Mouse (Mus musculus): ENCODE data around the gene Meis1.
A peak's percentile ranks its signal among the peaks of the same experiment; 100 is the strongest.

Gene Meis1

DNA sequence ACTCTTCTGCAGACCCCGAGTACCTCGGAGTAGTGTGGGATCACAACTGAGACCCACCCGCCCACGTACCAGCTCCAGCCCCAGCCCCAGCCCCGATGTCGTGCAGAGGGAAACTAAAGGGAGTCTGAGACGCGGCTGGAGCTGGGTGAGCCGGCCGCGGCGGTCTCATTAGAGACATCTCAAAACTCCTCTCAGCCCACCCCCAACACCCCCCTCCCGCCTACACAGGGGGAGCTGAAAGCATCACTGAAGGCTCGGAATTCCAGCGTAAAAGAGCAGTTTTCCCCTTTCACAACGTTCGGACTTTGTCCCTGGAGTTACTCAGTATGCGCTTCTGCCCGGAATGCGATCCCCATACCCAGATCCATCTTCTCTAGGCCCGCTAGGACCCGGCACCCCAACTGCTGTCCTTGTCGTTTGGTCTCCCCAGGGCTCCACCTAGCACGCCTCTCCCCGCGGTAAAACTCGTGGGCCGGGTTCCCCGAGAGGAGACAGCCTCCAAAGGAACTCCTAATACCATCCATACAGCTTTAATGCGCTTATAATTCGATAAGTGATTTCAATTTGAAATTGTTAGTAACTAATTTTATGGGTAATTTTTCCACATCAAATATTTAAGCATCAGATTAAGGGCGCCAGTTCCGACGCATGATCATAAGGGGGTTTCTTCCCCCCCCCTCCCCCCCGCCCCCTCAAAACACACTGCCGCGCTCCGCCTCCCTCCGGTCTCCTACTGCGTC, 141.7 kb downstream of the Meis1 start:
- peak; percentile 55 for DNase-seq (ENCODE audit: low spot score)

DNA sequence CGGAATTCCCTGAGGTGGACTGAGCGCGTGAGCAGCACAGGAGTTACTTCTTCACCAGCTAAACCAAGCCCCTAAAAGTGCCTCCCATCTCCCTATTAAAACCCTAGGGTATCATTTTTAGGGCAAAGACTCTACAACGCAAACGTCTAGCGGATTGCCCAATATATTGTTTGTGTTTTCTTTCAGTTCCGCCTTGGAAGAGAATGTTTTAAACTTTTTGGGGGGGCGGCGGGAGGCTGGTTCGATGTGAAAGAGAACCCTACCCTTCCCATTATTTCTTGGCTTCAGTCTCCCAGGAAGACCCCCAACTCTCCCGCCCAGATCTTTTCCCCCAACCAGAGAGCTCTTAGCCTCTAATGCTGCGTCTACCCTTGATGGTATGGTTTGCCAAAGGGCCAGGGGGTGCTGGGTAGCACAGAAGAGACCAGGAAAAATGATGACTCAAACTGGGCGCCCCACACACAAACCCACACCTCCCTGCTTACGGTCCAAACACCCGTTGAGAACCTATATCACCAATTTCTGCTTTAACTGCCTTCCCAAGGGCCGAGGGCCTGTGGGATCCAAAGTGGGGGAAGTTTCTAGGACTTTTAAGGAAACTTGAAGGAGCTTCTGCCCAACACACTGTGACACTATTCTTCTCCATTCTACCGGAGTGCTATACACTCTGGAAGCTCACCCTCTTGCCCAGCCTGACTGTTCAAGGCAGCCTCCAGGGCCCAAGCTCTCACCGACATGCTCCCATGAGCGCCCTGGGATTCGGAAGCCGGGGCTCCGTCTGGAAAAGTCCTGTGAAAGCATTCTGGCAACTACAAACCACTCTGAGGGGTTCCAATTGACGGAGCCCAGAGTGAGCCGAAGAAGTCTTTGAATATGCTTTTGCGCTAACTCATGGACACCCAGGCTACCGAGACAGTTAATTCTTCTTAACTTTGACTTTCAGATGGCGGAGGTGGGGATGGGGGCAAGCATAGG, 142.6 kb downstream of the Meis1 start:
- no peak for DNase-seq (ENCODE audit: low spot score)

DNA sequence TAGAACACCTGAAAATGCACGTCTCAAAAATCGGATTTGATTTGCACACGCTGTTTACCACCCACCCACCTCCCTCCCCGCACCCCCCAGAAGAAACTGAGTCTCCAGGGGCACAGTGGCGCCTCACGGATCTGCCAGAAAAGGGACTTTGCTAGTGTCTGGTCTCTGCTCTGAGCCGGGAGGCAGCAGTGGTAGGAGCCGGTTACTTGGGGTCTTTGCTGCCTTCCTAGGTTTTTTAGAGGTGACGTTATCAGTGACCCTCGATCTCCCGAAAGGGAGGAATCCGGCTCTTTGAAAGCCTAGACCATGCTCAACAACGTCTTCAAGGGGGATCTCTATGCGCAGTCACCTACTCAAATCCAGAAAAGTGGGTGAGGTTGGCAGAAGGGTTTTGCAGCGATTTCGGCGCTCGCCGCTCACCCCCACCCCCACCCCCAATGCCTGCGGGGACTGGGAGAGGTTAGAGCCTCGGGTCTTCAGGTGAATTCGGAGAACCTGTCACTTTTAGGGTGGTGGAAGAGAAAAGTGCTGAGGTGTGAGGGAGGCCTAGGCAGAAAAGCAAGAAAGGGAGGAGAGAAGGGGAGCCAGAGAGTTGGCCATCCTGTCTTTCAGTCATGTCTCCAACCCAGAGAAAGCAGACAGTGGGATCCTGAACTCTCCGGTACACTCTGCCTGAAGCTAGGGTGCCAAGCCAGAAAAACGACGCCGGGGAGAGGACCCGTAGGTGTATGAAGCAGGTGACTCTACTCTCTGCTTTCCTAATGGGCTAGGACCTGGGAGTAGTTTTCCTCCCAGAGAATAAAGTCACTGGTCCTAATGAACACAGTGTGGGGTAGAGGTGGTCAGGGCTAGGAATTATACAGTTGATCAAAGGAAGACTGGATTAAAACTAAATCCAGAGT, 143.5 kb downstream of the Meis1 start:
- no peak for DNase-seq (ENCODE audit: low spot score)

DNA sequence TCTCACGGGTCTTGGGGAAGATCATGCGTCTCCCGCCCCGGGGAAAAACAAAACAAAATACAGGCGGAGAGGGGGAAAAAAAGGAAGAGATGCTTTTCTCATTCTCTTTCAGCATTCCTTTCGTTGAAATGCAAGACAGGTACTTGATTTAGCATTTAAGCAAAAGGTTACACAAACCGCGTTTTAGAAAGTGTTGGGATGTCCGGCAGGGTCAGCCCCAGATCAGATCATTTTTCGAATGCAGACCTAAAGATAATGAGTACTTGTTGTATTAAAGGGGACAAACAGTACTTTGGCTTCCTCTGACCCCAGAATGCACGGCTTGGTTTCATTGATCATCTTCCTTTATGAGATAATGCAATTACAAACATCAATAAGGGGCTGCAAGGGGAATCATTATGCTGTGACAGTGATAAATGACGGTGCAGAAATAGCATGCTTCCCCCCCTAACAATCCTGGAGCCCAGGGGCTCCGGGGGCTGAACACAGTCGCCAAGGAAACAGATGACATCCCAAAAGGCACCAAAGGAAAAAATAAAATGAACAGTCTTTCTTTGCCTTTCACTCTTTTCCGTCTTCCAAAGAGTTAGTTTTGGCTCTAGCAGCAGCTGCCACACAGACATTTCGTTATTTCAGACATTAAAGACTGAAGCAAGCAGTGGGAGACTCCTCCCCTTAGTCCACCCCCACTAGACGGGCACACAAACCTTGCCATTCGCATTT, 144.3 kb downstream of the Meis1 start:
- no peak for DNase-seq (ENCODE audit: low spot score)

DNA sequence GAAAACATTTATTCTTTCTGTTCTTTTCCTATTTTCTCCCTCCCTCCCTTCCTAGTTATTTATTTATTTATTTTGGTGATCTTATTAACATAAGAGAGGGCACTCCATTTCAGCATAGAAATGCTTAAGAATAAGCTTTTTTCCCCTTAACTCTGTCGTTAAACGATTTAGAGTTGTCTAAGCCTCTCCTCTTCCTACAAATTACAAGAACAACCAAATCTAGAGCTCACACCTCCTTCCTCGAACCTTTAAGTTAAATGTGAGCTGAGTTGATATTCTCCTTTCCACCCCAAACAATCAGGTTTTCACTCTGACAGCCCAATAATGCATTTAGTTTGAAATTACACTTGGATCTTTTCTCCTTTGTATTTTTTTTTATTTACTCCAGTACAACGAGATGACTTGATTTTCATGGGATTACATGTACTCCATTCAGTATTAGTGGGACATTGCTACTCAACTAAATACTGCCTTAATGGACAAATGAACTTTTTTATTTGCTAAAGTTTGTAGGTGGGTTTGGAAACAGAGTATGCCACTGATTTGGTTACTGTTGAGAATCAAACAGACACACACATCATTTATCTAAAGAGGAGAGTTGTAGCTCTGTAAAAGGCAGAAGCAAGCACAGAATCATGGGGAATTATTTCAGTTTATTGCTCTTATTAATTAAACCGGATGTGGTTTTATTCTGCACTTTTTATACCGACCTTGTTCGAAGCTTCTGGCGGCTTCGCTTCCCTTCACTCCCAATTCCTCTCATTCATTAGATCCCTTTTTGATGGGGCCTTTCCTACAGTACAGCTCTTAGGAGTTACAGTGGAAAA, 145.1 kb downstream of the Meis1 start:
- no peak for DNase-seq (ENCODE audit: low spot score)

DNA sequence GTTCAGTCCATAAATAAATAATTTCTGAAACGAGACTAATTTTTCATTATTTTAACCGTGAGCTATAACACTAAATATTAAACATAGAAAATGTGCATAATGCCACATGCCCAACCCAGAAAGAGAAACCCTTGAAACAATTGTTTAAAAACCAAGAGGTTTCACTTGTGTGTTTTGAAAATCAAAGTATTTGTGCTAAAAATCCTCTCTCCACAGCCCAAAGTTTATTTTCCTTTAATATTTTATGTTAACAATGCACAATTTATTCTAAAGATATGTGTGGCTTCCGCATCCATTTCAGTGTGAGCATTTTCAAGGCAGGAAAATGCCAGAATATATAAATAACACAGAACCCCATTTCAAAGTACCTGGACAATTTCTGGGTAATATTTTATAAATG, 146.0 kb downstream of the Meis1 start:
- DNase-seq (ENCODE audit: low spot score), result no peak

DNA sequence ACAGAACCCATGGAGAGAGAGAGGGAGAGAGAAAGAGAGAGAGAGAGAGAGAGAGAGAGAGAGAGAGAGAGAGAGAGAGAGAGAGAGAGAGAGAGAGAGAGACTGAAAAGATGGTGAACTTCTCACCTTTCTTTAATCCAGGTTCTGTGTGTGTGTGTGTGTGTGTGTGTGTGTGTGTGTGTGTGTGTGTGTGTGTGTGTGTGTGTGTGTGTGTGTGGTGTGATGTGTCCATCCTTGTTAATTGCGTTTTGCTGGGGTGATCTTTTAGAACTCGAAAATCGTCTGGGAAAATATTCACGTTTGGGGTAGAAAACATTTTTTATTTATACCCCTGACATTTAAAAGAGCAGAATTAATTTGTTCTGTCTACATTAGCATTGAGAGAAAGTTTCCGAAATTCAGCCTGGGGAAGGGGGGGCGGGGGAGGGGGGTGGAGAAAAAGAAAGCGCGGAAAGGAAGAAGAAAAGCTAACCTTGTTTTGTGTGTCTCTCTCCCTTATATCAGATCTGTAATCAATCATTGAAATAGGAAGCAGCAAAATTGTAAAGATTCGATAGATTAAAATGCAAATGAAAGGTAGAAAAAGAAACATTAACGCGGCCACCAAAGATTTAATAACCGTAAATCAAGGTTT, 146.6 kb downstream of the Meis1 start:
- DNase-seq (ENCODE audit: low spot score), result no peak

DNA sequence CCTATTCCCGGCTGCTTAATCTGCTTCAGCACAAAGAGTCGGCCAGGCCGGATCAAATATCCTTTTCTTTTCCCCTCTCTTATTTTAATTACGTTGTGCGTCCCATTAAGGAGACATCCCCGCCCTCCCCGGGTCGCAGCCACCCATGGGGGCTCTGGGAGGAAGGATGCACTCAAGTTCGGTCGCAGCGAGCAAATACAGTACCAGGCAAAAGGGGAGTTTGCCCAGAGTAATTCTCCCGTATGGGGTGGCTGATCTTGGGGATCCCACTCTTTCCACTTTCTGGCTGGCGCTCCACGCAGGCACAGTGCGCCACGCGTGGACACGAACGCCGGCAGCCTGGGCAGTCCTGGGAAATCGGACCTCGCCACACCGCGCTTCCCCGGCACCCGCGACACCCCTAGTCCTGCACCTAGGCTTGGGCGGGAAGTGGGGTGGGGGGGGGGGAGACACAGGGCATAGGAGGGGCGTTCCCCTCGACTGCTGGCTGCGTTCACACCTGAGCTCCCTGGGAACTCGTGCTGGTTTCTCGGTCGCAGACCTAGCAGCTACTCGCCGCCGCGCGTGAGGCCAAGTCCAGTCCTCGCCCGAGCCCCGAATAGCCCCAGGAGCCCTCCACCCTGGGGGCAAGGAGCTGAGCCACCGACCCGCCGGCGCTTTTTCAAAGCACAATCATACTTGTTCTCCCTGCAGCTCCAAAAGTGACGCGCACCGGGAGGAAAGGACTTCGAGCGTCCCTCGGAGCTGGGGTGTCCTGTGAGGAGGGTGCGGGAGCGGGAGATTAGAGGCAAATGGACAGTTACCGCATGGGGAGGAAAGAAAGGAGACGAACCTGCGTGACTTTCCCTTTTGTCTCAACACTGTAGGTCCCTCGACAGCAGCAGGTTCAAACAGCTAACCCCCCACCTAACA, 147.4 kb downstream of the Meis1 start:
- DNase-seq (ENCODE audit: low spot score), result peak; percentile 53

DNA sequence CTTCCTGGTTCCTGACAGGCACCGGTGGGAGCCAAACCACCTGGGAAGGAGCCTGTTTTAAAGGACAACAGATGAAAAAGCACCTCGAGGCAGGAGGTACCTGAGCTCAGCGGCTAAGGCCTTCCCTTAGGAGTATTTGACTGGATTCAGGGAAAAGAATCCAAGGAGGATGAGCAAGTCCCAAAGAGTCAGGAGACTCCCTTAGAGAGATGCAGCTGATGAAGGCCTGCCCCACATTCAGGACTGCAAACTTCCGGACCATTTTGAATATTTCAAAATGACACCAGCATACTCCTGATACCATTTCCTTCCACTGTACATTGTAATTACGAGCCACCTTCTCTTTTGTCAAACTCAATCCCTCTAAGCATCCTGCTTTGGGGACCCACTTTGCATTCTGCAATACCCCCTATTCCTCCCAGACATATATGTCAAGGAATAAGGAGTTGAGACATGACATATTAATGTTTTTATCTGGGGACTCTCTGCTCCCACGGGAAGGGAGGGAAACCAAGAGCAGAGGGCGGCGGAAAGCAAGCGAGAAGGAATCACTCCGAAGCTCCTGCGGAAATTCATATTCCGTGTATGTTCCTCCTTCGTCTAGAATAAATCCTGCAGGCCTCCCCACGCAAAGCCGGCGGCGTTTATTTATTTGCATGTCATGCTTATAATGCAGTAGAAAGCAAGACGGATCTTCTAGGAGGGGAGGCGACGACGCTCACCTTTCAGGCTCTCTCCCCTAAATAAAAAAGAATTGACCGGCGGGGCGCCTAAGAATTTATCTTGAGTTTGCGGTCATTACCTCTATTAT, 148.5 kb downstream of the Meis1 start:
- DNase-seq (ENCODE audit: low spot score), result no peak

DNA sequence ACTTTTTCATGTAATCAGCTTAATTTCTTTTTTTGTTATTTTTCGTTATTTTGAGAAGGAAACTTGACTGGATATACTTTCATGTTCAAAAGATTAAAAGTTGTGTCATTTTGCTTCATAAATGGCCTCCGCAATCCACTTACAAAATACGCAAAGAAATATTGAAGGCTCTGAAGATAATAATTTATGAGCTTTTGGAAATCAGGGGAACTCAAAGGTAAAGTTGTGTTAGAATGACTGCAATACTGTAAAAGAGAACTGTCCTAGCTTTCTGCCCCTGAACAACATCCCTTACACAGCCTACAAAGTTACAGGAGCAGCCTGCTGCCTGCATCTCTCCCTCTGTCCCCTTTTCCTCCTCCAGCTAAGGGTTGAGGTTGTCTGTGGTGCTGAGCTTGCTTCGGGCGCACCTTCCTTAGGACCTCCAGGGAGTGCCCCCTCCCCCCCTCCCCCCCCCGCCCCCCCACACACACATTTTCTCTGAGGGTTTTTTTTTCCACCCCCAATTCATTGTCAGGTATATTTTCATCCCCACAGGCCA, 149.3 kb downstream of the Meis1 start:
- DNase-seq (ENCODE audit: low spot score), result no peak

DNA sequence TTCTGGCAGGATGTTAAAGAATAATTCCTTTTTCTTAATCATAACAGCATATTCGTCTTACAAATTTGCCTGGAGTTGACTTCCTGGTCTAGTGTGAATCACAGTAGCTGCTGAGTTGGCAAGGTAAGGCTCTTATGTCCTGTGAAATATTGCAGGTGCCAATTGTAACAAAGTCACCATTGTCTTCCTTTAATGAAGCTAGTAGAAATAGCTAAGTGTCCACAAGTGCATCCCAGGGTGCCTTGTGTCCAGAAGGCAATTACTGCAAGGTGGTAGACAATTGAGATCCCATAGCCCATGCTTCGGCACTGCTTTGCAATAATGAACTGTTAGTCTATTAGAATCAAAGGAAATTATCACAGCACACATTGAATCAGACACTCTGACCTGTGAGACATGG, 151.1 kb downstream of the Meis1 start:
- no peak for DNase-seq (ENCODE audit: low spot score)

DNA sequence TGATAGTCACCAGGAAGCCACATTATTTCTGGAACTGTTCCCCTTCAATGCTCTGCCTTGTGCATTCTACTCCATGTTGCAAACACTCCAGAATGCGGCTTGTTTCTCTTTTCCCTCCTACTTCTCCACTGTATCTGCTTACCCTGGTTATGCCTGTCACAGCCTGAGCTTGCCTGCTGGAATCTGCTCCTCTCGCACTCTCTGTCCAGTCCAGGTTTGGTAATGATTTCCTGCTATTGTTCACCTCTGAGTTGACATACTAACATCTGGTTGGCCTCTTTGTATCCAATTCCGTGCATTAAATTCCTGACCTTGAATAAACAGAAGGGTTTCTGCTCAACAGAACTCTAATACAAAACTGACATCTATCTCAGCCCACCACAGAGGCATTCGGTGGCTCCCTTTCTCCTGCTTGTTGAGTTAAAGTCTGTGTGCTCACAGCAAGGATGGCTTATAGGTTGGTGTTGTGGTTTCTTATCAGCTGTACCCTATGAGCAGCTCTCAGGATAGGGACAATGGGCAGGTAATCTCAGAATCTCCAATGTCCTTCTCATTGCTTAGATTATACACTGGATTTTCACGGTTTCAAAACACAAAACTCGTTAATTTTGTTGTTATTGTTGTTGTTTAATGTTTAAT, 152.5 kb downstream of the Meis1 start:
- no peak for DNase-seq (ENCODE audit: low spot score)

DNA sequence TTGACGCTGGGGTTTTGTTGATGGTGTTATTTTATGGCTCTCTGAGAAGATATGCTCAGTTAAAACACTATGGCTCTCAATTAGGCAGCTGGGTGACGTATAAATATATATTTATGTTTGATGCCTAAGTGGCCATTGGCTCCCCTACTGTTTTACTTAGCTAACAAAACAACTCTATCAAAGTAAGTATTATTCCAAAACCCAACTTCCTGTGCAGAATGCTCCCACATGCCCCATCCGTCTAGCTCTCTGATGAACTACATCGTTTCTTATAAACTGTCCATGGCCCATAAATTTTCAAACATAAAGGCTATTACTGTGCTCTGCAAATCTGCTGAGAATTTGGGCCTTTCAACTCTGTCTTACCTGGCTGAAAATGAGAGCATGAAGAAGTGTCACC, 168.0 kb downstream of the Meis1 start:
- DNase-seq (ENCODE audit: low spot score), result no peak

DNA sequence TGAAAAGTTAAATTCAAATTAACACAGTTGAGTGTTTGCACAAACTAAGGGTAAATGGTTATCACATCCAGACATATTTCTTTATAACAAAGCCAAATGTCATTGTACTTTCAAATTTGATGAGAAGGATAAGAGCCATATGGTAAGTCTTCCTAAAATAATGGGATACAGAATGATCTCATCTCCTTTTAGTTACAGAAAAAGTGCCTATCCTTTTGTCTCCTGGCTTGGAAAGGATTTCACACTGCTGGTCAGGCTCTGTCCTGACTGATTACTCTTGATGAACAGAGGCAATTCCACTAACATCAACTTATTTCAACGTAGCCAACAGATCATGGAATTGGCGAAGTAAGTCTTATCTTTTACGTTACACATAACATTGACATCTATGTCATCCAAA, 171.1 kb downstream of the Meis1 start:
- no peak for DNase-seq (ENCODE audit: low spot score)

DNA sequence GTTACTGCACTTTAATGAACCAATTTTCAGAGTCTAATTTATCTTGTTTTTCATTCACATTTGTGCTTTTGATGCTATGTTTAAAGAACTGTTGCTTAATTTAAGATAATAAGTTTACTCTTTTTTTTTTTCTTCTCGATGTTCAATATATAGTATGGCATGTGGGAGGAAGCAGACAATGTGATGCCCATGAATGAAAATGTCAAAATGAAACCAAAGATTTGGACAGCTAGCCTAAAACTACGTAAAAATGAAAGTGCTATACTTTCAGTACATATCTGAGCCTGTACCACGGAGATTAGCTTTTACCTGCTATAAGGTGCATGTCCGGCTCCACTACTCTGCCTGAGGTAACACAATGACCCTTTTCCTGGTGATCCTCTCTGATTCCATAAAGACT, 172.3 kb downstream of the Meis1 start:
- DNase-seq (ENCODE audit: low spot score), result no peak

DNA sequence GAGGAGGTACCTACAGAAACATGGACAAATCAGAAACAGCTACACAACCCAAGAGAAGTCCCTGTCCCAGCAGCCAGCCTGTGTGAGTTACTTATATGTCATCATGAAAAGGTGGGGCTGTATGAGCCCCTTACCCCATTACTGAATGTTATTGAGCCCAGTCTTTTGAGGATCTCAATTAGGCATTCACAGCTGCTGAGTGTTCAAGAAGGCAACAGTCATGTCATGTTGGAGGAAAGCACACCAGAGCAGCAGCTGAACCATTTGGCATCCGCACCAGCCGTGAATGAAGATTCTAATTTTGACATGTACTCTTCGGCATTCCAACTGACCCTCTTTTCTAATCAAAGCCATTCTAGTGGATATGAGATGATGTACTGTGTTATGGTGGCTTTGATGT, 172.9 kb downstream of the Meis1 start:
- no peak for DNase-seq (ENCODE audit: low spot score)

DNA sequence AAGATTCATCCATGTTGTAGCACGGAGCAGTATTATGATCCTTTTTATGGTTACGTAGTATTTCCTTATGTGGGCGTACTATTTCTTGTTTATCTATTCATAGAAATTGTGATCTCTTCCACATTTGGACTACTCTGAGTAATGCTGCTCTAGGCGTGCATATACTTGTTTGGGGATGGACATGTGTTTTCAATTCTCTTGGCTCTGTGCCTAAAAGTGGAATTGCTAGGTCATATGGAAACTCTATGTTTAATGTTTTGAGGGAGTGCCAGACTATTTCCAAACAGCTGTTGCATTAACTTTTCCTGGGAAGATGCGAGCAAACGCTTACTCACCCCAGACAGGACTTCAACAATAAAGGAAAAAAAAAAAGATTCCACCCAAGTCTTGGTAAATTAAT, 173.3 kb downstream of the Meis1 start:
- no peak for DNase-seq (ENCODE audit: low spot score)

Data from testis, postnatal 10 days (tissue).